Mouse (Mus musculus): ENCODE results near the gene Mtfmt. TPM values are rescaled to one million over a fixed set of nuclear protein-coding genes. Genes with fewer than 3 reads are reported as not detected.

The Mtfmt gene
- total and polyA plus RNA-seq, 2 experiments from 2014 or later = 16.4 to 19.0 TPM

GRCm38 (mm10) chr9:65492851-65493250, 57.3 kb downstream of the Mtfmt start:
- 92% methylated on average over 4 of the region's 4 CpGs for WGBS
- Histone ChIP-seq H3K9ac (replicated peaks; ENCODE audit: low read length) (no peak overlapping the region), H3K4me2 (ENCODE audit: low read depth, low read length) (no peak overlapping the region), H3K27me3 (ENCODE audit: insufficient read depth, low read length) (no peaks in the 10 kb centered on the region), H3K4me1 (ENCODE audit: insufficient read depth, low read length) (no peaks in the 10 kb centered on the region), H3K9me3 (ENCODE audit: low read length) (no peaks in the 10 kb centered on the region), H3K36me3 (ENCODE audit: insufficient read depth, low read length) (no peaks in the 10 kb centered on the region; the same call in 1 of the 2 replicates), H3K27ac (no peak overlapping the region), H3K4me3 (ENCODE audit: low read length) (no peak overlapping the region)
- DNase-seq (ENCODE audit: low spot score) (no peak), ATAC-seq (no peak)
- no peak for TF ChIP-seq CTCF (IDR thresholded peaks at IDR 0.05; ENCODE audit: low read depth)

DNA sequence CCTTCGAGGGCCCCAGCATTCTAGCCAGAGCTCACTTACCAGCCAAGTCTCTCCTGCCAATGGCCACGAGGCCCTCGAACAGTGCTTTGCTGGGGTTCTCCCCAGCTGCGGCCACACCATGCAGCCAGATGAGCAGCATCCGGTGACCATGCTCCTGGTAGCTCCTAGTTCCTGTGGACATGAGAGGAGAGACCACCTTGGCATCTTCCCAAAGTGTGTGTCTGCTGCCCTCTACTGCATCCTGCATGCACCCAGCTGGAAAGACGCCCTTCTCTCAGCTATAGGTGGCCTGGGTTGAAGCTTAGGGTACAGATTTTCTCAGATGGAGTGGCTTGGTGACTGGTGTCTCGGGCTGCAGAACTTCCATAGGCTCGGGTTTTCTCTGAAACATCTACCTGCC, 66.6 kb downstream of the Mtfmt start:
- peak; percentile 75 for TF ChIP-seq CTCF (IDR thresholded peaks at IDR 0.05; ENCODE audit: low read depth)
- ATAC-seq (peak; percentile 59; the same call in 1 of the 2 replicates), DNase-seq (ENCODE audit: low spot score) (peak; percentile 78)
- Histone ChIP-seq H3K4me2 (ENCODE audit: low read depth, low read length) (no peak overlapping the region), H3K27me3 (ENCODE audit: insufficient read depth, low read length) (no peaks in the 10 kb centered on the region), H3K9ac (replicated peaks; ENCODE audit: low read length) (no peak overlapping the region), H3K4me1 (ENCODE audit: insufficient read depth, low read length) (no peaks in the 10 kb centered on the region), H3K4me3 (ENCODE audit: low read length) (no peak overlapping the region), H3K27ac (no peak overlapping the region), H3K36me3 (ENCODE audit: insufficient read depth, low read length) (no peaks in the 10 kb centered on the region), H3K9me3 (ENCODE audit: low read length) (no peaks in the 10 kb centered on the region)
- 50% methylated on average over 8 of the region's 8 CpGs for WGBS

Other genes with a start within 250 kb of the Mtfmt start
- 2.6 and 6.7 TPM in 2 replicates for gene Parp16, start 240.4 kb upstream of the Mtfmt start, total RNA-seq (2014; rRNA removed)
- gene Parp16, start 240.4 kb upstream of the Mtfmt start, polyA plus RNA-seq (2015; fragmentation: Nextera tagmentation; extraction: Ambion mirVana) = 5.9 and 6.3 TPM in 2 replicates
- 0.16 and 0.29 TPM in 2 replicates for gene Cilp, start 170.6 kb upstream of the Mtfmt start, total RNA-seq (2014; rRNA removed)
- 0.29 and 0.37 TPM in 2 replicates for gene Cilp, start 170.6 kb upstream of the Mtfmt start, polyA plus RNA-seq (2015; fragmentation: Nextera tagmentation; extraction: Ambion mirVana)
- gene Clpx, start 141.5 kb upstream of the Mtfmt start, total RNA-seq (2014; rRNA removed) = 22.7 and 23.3 TPM in 2 replicates
- 37.1 and 41.2 TPM in 2 replicates for gene Clpx, start 141.5 kb upstream of the Mtfmt start, polyA plus RNA-seq (2015; fragmentation: Nextera tagmentation; extraction: Ambion mirVana)
- gene Pdcd7, start 89.7 kb upstream of the Mtfmt start, total RNA-seq (2014; rRNA removed) = 16.2 and 17.5 TPM in 2 replicates
- 8.6 and 10.2 TPM in 2 replicates for gene Pdcd7, start 89.7 kb upstream of the Mtfmt start, polyA plus RNA-seq (2015; fragmentation: Nextera tagmentation; extraction: Ambion mirVana)
- 8.6 and 10.2 TPM in 2 replicates for gene Ubap1l, start 74.7 kb upstream of the Mtfmt start, total RNA-seq (2014; rRNA removed)
- 2.4 and 2.6 TPM in 2 replicates for gene Ubap1l, start 74.7 kb upstream of the Mtfmt start, polyA plus RNA-seq (2015; fragmentation: Nextera tagmentation; extraction: Ambion mirVana)
- 1.0 and 1.3 TPM in 2 replicates for gene Kbtbd13, start 44.1 kb upstream of the Mtfmt start, total RNA-seq (2014; rRNA removed)
- 0.46 and 0.50 TPM in 2 replicates for gene Kbtbd13, start 44.1 kb upstream of the Mtfmt start, polyA plus RNA-seq (2015; fragmentation: Nextera tagmentation; extraction: Ambion mirVana)
- gene Rasl12, start 37.3 kb upstream of the Mtfmt start, total RNA-seq (2014; rRNA removed) = 6.2 and 7.0 TPM in 2 replicates
- gene Rasl12, start 37.3 kb upstream of the Mtfmt start, polyA plus RNA-seq (2015; fragmentation: Nextera tagmentation; extraction: Ambion mirVana) = 4.0 and 4.7 TPM in 2 replicates
- not detected in 2 replicates for gene Slc51b, start 12.8 kb upstream of the Mtfmt start, total RNA-seq (2014; rRNA removed)
- not detected in 2 replicates for gene Slc51b, start 12.8 kb upstream of the Mtfmt start, polyA plus RNA-seq (2015; fragmentation: Nextera tagmentation; extraction: Ambion mirVana)
- 71.6 and 72.1 TPM in 2 replicates for gene Spg21, start 25.2 kb downstream of the Mtfmt start, total RNA-seq (2014; rRNA removed)
- gene Spg21, start 25.2 kb downstream of the Mtfmt start, polyA plus RNA-seq (2015; fragmentation: Nextera tagmentation; extraction: Ambion mirVana) = 91.9 and 99.3 TPM in 2 replicates
- 3.7 and 5.9 TPM in 2 replicates for gene Ankdd1a, start 84.4 kb downstream of the Mtfmt start, total RNA-seq (2014; rRNA removed)
- 0.81 and 1.2 TPM in 2 replicates for gene Ankdd1a, start 84.4 kb downstream of the Mtfmt start, polyA plus RNA-seq (2015; fragmentation: Nextera tagmentation; extraction: Ambion mirVana)
- gene Plekho2, start 144.3 kb downstream of the Mtfmt start, total RNA-seq (2014; rRNA removed) = 12.7 and 17.9 TPM in 2 replicates
- 7.0 and 7.8 TPM in 2 replicates for gene Plekho2, start 144.3 kb downstream of the Mtfmt start, polyA plus RNA-seq (2015; fragmentation: Nextera tagmentation; extraction: Ambion mirVana)
- 3.5 and 15.2 TPM in 2 replicates for gene Pif1, start 151.4 kb downstream of the Mtfmt start, total RNA-seq (2014; rRNA removed)
- 2.4 and 2.9 TPM in 2 replicates for gene Pif1, start 151.4 kb downstream of the Mtfmt start, polyA plus RNA-seq (2015; fragmentation: Nextera tagmentation; extraction: Ambion mirVana)
- gene Rbpms2, start 193.9 kb downstream of the Mtfmt start, total RNA-seq (2014; rRNA removed) = 3.3 and 5.9 TPM in 2 replicates
- gene Rbpms2, start 193.9 kb downstream of the Mtfmt start, polyA plus RNA-seq (2015; fragmentation: Nextera tagmentation; extraction: Ambion mirVana) = 3.8 and 5.1 TPM in 2 replicates
- 274 and 284 TPM in 2 replicates for gene Oaz2, start 232.2 kb downstream of the Mtfmt start, total RNA-seq (2014; rRNA removed)
- 365 and 387 TPM in 2 replicates for gene Oaz2, start 232.2 kb downstream of the Mtfmt start, polyA plus RNA-seq (2015; fragmentation: Nextera tagmentation; extraction: Ambion mirVana)